Mouse (Mus musculus) kidney, postnatal 0 days (tissue): ENCODE data around the gene Wnt5b. TPM values are rescaled to one million over a fixed set of nuclear protein-coding genes. Genes with fewer than 3 reads are reported as not detected.
A peak's percentile ranks its signal among the peaks of the same experiment; 100 is the strongest.
"Not testable (repeated sequence)": the region's sequence is repeated elsewhere in the genome, so short reads cannot be mapped to it uniquely, and the experiment has no call there.

ENCODE experiments used
- ATAC-seq: fragments of 200-750 bp; cut with Nextera tagmentation; replicated peaks from 2 replicates; pipeline ENCODE4 v1.8.0; 2017; ENCODE audit warnings: low read depth, moderate number of reproducible peaks, moderate TSS enrichment, moderate library complexity; ENCODE audit not compliant: low FRiP score
- DNase-seq: peaks from one replicate; pipeline ENCODE4 v3.0.0-alpha.2; 2016; ENCODE audit warnings: low spot score
- H3K27ac ChIP-seq: fragments of 300-500 bp; sonication (generic); 2 replicates; pipeline ENCODE4 v1.5.1; 2014; ENCODE audit warnings: mild to moderate bottlenecking
- H3K27me3 ChIP-seq: fragments of 300-500 bp; sonication (generic); 2 replicates; pipeline ENCODE4 v1.6.1; 2014; ENCODE audit warnings: low read length, mixed read lengths; ENCODE audit not compliant: insufficient read depth
- H3K36me3 ChIP-seq: fragments of 300-500 bp; sonication (generic); 2 replicates; pipeline ENCODE4 v1.6.1; 2014; ENCODE audit warnings: low read length, mixed read lengths; ENCODE audit not compliant: insufficient read depth
- H3K4me1 ChIP-seq: fragments of 300-500 bp; sonication (generic); replicated peaks from 2 replicates; pipeline ENCODE4 v1.6.1; 2014; ENCODE audit warnings: antibody characterized with exemption, low read length, mixed read lengths; ENCODE audit not compliant: insufficient read depth
- H3K4me2 ChIP-seq: fragments of 300-500 bp; sonication (generic); 2 replicates; pipeline ENCODE4 v1.6.1; 2014; ENCODE audit warnings: mild to moderate bottlenecking, low read length, moderate library complexity, mixed read lengths
- H3K4me3 ChIP-seq: fragments of 300-500 bp; sonication (generic); replicated peaks from 2 replicates; pipeline ENCODE4 v1.5.1; 2014; ENCODE audit warnings: low read depth, low read length
- H3K9ac ChIP-seq: fragments of 300-500 bp; sonication (generic); 2 replicates; pipeline ENCODE4 v1.6.1; 2014; ENCODE audit warnings: low read depth, low read length
- H3K9me3 ChIP-seq: fragments of 300-500 bp; sonication (generic); replicated peaks from 2 replicates; pipeline ENCODE4 v1.6.1; 2016; ENCODE audit warnings: low read length, inconsistent platforms, mixed read lengths
- CTCF ChIP-seq: IDR thresholded peaks from 2 replicates; pipeline ENCODE4 v1.5.1; 2016; ENCODE audit warnings: antibody characterized with exemption, low read depth, mild to moderate bottlenecking, moderate library complexity
- WGBS: fragments of 180-500 bp; shearing (Covaris S2); extraction: QIAGEN DNeasy Blood & Tissue Kit; methylation state at CpG from one replicate; pipeline ENCODE4 v1.1.7; 2014; 5-methylcytosine and 5-hydroxymethylcytosine counted together
- polyA plus RNA-seq: library from polyadenylated mRNA; unstranded; fragments of >200 nt; fragmentation: Nextera tagmentation; extraction: Ambion mirVana; gene quantifications from 2 replicates; pipeline ENCODE4 v1.2.1, GENCODE M21; 2015

The Wnt5b gene
- polyA plus RNA-seq, 1 experiment from 2014 or later = 12.2 TPM

- H3K27ac ChIP-seq = not testable (repeated sequence)
Measured at GRCm38 (mm10) chr6:119442729-119443128, 101.4 kb downstream of the Wnt5b start.

DNA sequence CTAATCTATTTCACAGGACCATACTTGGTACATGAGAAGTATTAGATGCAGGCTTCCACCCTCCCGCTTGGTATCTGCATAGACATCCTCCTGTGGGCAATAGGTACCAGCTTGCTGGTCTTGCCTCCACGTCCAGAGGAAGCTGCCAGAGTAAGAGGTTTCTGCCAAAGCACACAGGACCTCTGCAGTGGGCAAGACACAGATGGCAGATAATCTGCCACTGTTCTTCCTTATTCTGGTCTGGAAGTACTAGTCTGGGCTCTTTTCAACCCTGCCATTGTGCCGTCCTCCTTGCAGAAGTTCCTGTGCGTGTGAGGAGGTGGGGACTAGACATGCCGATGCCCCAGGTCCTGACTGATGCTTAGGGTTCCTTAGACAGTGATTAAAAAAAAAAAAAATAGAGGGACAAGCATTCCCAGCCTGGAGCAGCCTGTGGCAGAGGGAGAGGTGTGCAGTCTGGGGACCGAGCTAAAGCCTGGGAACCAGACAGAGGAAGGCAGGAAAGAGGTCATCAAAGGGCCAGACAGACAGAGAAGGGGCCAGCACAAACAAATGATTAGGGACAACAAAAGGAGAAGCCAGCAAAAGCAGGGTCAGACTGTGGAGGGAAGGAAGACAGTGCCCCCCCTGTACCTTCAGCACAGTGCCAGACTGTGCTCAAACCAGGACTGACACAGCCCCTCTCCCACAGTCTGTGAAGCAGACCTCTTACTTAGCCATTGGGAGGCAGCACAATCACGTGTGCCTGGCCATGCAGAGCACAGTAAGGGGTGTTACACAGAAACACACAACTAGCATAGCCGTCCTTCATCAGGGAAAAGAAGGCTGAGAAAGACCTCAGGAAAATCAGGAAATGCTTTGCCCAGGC lies 106.0 kb downstream of the Wnt5b start:
- no peak for DNase-seq
- Histone ChIP-seq H3K4me3 (no peak overlapping the region), H3K4me1 (no peaks in the 10 kb centered on the region), H3K9ac (no peak overlapping the region), H3K9me3 (no peaks in the 10 kb centered on the region), H3K4me2 (no peak overlapping the region), H3K27me3 (no peaks in the 10 kb centered on the region), H3K36me3 (no peaks in the 10 kb centered on the region), H3K27ac (no peak overlapping the region)
- ATAC-seq = no peak
- TF ChIP-seq CTCF = peak; percentile 32; the same call in 1 of the 2 replicates
- WGBS = 50% methylated on average over 8 of the region's 8 CpGs

More at GRCm38 (mm10) chr6:119442729-119443128, 101.4 kb downstream of the Wnt5b start:
- H3K4me2 ChIP-seq, H3K9me3 ChIP-seq, H3K4me1 ChIP-seq, ATAC-seq, H3K27me3 ChIP-seq, DNase-seq, H3K36me3 ChIP-seq, H3K9ac ChIP-seq, H3K4me3 ChIP-seq: not testable (repeated sequence)
- 87% methylated on average over 5 of the region's 5 CpGs for WGBS
- TF ChIP-seq CTCF = peak; percentile 43

GRCm38 (mm10) chr6:119434394-119434793 lies 109.8 kb downstream of the Wnt5b start:
- no peak for TF ChIP-seq CTCF
- no peaks in the 10 kb centered on the region for H3K9me3 ChIP-seq
- no peak overlapping the region for H3K4me2 ChIP-seq
- no peak overlapping the region for H3K4me3 ChIP-seq
- H3K27ac ChIP-seq = no peak overlapping the region
- H3K36me3 ChIP-seq = no peaks in the 10 kb centered on the region
- ATAC-seq (no peak), DNase-seq (no peak)
- 86% methylated on average over 4 of the region's 4 CpGs for WGBS
- H3K4me1 ChIP-seq = no peaks in the 10 kb centered on the region
- H3K9ac ChIP-seq = no peak overlapping the region
- no peaks in the 10 kb centered on the region for H3K27me3 ChIP-seq

DNA sequence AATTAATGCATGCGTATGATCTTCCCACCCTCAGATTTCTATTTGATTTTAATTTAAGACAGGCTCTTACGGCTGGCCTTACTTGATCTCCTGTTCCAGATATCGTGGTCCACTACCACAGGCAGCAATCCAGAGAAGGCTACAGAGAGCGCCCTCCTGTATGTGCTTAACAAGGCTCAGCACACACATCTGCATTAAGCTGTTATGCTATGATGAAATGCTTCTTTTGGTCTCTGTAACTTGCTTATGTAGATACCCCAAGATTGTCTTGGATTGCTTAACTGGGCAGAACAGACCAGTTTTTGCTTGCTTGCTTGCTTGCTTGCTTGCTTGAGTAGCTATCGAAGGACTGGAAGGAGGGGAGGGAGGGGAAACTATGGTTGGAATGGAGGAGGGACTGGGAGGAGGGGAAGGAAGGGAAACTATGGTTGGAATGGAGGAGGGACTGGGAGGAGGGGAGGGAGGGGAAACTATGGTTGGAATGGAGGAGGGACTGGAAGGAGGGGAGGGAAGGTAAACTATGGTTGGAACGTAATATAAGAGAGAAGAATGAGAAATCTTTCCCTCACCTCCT lies 112.3 kb downstream of the Wnt5b start:
- TF ChIP-seq CTCF = no peak
- no peaks in the 10 kb centered on the region for H3K27me3 ChIP-seq
- H3K4me1 ChIP-seq = no peaks in the 10 kb centered on the region
- H3K9me3 ChIP-seq = no peaks in the 10 kb centered on the region
- no peak overlapping the region for H3K9ac ChIP-seq
- H3K4me2 ChIP-seq = no peak overlapping the region
- peak; percentile 44 for DNase-seq
- peak; percentile 50; the same call in 1 of the 2 replicates for ATAC-seq
- H3K4me3 ChIP-seq = no peak overlapping the region
- WGBS = 53% methylated on average over 6 of the region's 6 CpGs
- peak overlapping the region; percentile 44 for H3K27ac ChIP-seq
- H3K36me3 ChIP-seq = no peaks in the 10 kb centered on the region

- ATAC-seq = peak; percentile 24; the same call in 1 of the 2 replicates
- peak; percentile 75 for DNase-seq
- no peaks in the 10 kb centered on the region for H3K36me3 ChIP-seq
Measured at GRCm38 (mm10) chr6:119430508-119430907, 113.6 kb downstream of the Wnt5b start.

GRCm38 (mm10) chr6:119429311-119429710 lies 114.8 kb downstream of the Wnt5b start:
- H3K9ac ChIP-seq = no peak overlapping the region
- WGBS = 97% methylated on average over 13 of the region's 13 CpGs
- no peak overlapping the region for H3K27ac ChIP-seq
- no peak overlapping the region for H3K4me2 ChIP-seq
- ATAC-seq (no peak), DNase-seq (no peak)
- H3K36me3 ChIP-seq = no peaks in the 10 kb centered on the region
- H3K27me3 ChIP-seq = no peaks in the 10 kb centered on the region
- no peak overlapping the region for H3K4me3 ChIP-seq
- no peaks in the 10 kb centered on the region for H3K4me1 ChIP-seq
- TF ChIP-seq CTCF = no peak
- H3K9me3 ChIP-seq = no peaks in the 10 kb centered on the region

More at GRCm38 (mm10) chr6:119430508-119430907, 113.6 kb downstream of the Wnt5b start:
- peak; percentile 87 for TF ChIP-seq CTCF
- Histone ChIP-seq H3K4me3 (no peak overlapping the region), H3K4me2 (no peak overlapping the region), H3K9ac (no peak overlapping the region), H3K27ac (no peak overlapping the region), H3K27me3 (no peaks in the 10 kb centered on the region), H3K9me3 (no peaks in the 10 kb centered on the region), H3K4me1 (no peaks in the 10 kb centered on the region)
- WGBS = 50% methylated on average over 2 of the region's 2 CpGs
